Mouse (Mus musculus) layer of hippocampus, adult 9-11 months (tissue): ENCODE data around the gene Fbln2.
A peak's percentile ranks its signal among the peaks of the same experiment; 100 is the strongest.

Experiments
- DNase-seq: peaks from one replicate; pipeline ENCODE4 v3.0.0; 2022

Gene Fbln2

GRCm38 (mm10) chr6:91283031-91283430 lies 70.8 kb downstream of the Fbln2 start:
- DNase-seq = no peak

GRCm38 (mm10) chr6:91284521-91285449 lies 72.5 kb downstream of the Fbln2 start:
- DNase-seq = peak; percentile 55

DNA sequence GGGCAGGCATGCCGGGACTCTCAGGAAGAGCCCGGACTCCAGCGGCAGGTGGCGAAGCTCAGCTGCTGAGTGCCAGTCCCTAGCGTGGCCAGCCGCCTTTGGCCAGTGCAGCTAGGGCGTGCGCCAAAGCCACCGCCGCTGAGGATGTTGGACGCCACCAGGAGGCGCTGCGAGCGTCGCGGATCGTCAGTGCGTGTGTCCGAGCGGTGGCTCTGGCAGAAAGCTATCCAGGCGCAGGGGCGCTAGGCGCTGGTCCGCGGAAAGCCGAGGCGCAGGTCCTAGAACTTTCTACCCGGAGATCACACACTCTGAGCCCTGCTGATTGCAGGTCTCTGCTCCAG lies 73.2 kb downstream of the Fbln2 start:
- DNase-seq = peak; percentile 61

- DNase-seq = no peak
These were observed 73.7 kb downstream of the Fbln2 start for GRCm38 (mm10) chr6:91285814-91286545.

GRCm38 (mm10) chr6:91286624-91287023 lies 74.4 kb downstream of the Fbln2 start:
- peak; percentile 74 for DNase-seq

DNA sequence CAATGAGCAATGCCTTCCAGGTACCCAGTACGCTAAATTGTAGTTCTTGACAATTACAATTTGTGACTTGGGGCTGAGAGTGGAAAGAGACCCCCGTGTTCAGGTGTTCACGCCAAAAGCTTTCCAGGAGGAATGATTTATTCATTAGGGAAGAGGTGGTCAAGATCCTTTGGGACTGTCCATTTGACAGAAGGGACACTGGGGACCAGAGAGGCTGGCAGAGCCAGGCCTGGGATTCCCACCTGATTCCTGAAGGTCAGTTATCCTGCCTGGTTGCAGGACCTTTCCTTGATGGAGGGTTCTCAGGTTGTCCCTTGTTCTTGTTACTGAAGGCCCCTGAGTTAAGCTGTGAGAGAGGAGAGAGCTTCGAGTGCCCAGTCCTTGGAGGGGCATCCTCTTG lies 74.9 kb downstream of the Fbln2 start:
- no peak for DNase-seq

GRCm38 (mm10) chr6:91287636-91288035 lies 75.4 kb downstream of the Fbln2 start:
- no peak for DNase-seq

DNA sequence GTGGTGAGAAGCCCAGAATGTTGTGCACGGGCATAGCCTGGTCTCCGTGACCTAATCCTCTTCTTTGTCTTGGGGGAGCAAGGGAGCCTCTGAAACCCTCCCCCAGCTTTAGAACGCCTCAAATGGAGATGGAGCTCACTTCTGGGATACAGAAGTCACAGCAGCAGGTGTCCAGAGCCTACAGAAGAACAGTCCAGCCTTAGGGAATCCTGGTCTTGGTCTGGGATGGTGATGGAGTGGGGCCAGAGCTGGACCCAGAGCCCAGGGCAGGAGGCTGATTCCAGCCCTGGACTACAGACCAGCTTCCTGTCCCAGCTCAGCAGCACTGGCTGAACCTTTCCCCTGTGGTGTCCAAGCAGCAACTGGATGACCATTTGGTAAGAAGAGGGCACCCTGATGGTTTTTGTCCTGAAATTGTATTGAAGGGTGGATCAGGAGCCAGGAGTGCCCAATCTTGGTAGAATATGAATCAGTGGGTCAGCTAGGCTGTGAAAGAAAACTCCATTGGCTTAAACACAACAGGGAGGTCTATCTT lies 76.1 kb downstream of the Fbln2 start:
- DNase-seq = no peak

GRCm38 (mm10) chr6:91288961-91289360 lies 76.7 kb downstream of the Fbln2 start:
- DNase-seq = no peak

DNA sequence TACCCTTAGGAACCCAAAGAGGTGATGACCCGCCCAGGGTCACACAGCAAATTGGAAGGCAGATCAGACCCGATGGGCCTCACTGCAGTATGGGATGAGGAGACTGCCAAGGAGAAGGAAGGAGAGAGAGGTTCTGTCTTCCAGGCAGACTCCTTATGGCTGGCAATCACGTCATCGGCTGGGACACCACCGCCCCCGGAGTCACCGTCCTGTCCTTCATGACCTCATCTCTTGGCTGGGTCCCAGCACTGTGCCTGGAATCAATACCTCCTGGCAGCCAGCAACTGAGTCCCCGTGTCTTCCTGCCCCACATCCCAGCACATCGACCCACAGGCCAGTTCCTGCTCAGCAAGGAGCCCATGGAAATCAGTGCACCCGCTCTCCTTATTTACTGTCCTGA lies 78.7 kb downstream of the Fbln2 start:
- no peak for DNase-seq

GRCm38 (mm10) chr6:91295431-91295830 lies 83.2 kb downstream of the Fbln2 start:
- no peak for DNase-seq

DNA sequence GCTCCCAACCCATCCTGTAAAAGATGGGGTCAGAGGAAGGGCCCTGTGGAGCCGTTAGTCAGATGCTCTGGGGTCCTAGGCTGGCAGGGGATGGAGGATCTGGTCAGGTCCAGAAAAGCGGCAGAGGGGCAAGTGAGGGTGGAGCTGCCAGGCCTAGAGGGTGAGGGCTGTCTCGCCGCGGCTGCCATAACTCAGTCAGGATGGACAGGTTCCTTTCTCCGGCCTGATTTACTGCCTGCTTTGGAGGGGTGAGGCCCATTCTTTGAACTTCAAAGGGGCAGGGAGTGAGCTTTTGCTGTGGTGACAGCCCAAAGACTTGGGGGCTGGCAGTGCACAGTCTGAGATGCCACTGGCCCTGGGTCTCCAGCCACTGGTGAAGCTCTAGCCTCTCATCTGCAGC lies 86.6 kb downstream of the Fbln2 start:
- DNase-seq = no peak

DNA sequence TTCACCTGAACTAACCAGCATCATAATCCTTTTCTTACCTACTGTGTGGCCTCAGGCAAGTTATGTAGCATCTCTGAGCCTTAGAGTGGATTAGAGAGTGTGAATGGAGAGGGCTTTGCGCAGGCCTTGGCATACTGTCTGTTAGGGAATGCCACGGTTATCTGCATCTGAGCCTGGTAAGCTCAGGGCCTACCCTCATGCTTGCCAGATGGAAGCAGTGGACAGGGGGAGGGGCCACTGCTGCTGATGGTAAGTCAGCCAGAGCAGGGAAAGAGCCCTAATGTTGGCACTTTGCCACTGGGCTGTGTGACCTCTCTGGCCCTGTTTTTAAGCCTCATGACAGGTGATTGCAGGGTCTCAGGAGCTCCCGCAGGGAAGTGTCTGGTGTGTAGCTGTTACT lies 87.8 kb downstream of the Fbln2 start:
- no peak for DNase-seq

- peak; percentile 85 for DNase-seq
These were observed 89.6 kb downstream of the Fbln2 start for GRCm38 (mm10) chr6:91301839-91302238.

DNA sequence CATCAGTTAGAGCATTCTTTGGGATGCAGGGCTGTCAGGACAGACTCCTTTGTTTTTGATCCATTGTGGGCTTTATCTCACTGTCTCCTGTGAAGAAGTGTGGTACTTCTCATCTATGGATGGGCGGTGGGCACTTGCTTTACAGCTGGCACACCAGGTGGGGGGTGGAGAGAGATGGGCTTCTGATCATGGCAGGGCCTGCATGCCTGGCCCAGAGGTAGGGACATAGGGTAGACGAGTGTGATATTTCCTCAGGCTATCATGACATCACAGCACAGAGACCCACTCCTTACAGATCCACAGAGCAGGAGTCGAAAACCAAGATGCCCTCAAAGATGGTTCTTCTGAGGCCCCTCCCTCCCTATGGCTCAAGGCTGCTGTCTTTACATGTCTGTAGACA lies 90.1 kb downstream of the Fbln2 start:
- DNase-seq = no peak

DNA sequence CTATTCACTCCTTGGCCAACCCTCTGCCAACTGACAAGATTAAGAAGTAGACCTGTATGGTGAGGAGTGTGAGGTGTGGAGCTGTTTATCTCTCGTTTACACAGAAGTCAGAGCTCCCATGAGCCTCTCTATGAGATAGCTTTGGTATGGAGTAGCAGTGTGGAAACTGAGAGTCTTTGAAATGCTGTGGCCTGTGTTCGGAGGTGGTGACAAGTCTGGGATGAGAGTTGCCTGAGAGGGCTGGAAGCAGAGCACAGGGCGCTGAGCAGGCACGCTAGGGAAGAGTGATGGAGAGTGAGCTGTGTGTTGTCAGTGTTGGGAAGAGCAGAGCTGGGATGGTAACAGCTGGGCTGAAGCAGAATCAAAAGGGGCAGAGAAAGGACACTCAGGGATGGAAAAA lies 91.9 kb downstream of the Fbln2 start:
- DNase-seq = no peak

GRCm38 (mm10) chr6:91307972-91308371 lies 95.7 kb downstream of the Fbln2 start:
- DNase-seq = no peak

- DNase-seq = no peak
These were observed 98.9 kb downstream of the Fbln2 start for GRCm38 (mm10) chr6:91311204-91311603.

GRCm38 (mm10) chr6:91312491-91312890 lies 100.2 kb downstream of the Fbln2 start:
- no peak for DNase-seq
